Mouse (Mus musculus) CH12.LX (cell line): Measurements from ENCODE around the gene Ndufb4. TPM values are rescaled to one million over a fixed set of nuclear protein-coding genes. Genes with fewer than 3 reads are reported as not detected.

Experiments used
- DNase-seq: peaks from one replicate; pipeline ENCODE4 v3.0.0-alpha.2; 2013; ENCODE audit errors: extremely low read depth
- H3K27ac ChIP-seq: 2 replicates; pipeline ENCODE4 v1.5.1; 2012; ENCODE audit warnings: low read depth, mild to moderate bottlenecking, control low read depth, moderate library complexity; ENCODE audit not compliant: insufficient read depth
- H3K27me3 ChIP-seq: replicated peaks from 2 replicates; pipeline ENCODE3; 2012; ENCODE audit warnings: inconsistent platforms
- H3K36me3 ChIP-seq, 2 experiments: replicated peaks in 1 of 2; 2 replicates each; pipeline versions ENCODE3 to v1.6.1; 2012; ENCODE audit warnings: inconsistent platforms in 1 of 2, low read length in 1 of 2, mild to moderate bottlenecking in 1 of 2, mixed read lengths in 1 of 2, moderate library complexity in 1 of 2; ENCODE audit not compliant: control insufficient read depth in 1 of 2, insufficient read depth in 1 of 2
- H3K4me1 ChIP-seq, 2 experiments: 2 replicates each; pipeline ENCODE4 v1.6.1; 2012; ENCODE audit warnings: inconsistent platforms in 1 of 2, moderate library complexity in 1 of 2; ENCODE audit not compliant: insufficient read depth in 2 of 2, control insufficient read depth in 1 of 2
- H3K4me2 ChIP-seq: 2 replicates; pipeline ENCODE4 v1.6.1; 2012; ENCODE audit warnings: low read depth, mild to moderate bottlenecking, control low read depth; ENCODE audit not compliant: poor library complexity, insufficient read depth, severe bottlenecking
- H3K4me3 ChIP-seq, 3 experiments: fragments of 150-350 bp in 1 of 3; sonication (generic) in 1 of 3; replicated peaks in 1 of 3; 2 replicates each; pipeline versions ENCODE3 to v1.5.1; 2011 to 2012; ENCODE audit warnings: low read depth in 2 of 3, low read length in 2 of 3, mild to moderate bottlenecking in 2 of 3, moderate library complexity in 2 of 3, control low read depth in 1 of 3, improper control_type of control experiment in 1 of 3, inconsistent platforms in 1 of 3, mixed read lengths in 1 of 3; ENCODE audit not compliant: poor library complexity in 1 of 3
- H3K79me2 ChIP-seq: replicated peaks from 2 replicates; pipeline ENCODE4 v1.6.1; 2012; ENCODE audit warnings: mild to moderate bottlenecking, moderate library complexity; ENCODE audit not compliant: control insufficient read depth, poor library complexity, insufficient read depth, severe bottlenecking; ENCODE audit errors: extremely low read depth
- H3K9ac ChIP-seq: 2 replicates; pipeline ENCODE4 v1.6.1; 2012; ENCODE audit warnings: low read depth, mild to moderate bottlenecking, control low read depth, moderate library complexity; ENCODE audit not compliant: insufficient read depth
- H3K9me3 ChIP-seq: replicated peaks from 2 replicates; pipeline ENCODE3; 2012; ENCODE audit warnings: low read length, inconsistent platforms, mixed read lengths
- E2F4 ChIP-seq: IDR thresholded peaks from 2 replicates; pipeline ENCODE4 v1.6.1; 2011; ENCODE audit warnings: low read depth, low read length, improper control_type of control experiment; ENCODE audit not compliant: insufficient replicate concordance
- EP300 ChIP-seq: IDR thresholded peaks from 2 replicates; pipeline ENCODE4 v1.6.1; 2011; ENCODE audit warnings: low read length, improper control_type of control experiment
- GABPA ChIP-seq: IDR thresholded peaks from 2 replicates; pipeline ENCODE4 v1.6.1; 2012; ENCODE audit warnings: low read depth, low read length, improper control_type of control experiment, inconsistent platforms; ENCODE audit not compliant: insufficient replicate concordance
- JUND ChIP-seq: conservative IDR thresholded peaks from 2 replicates; pipeline ENCODE4 v1.6.1; 2011; ENCODE audit warnings: low read depth, low read length, improper control_type of control experiment
- MAFK ChIP-seq: IDR thresholded peaks from 2 replicates; pipeline ENCODE4 v1.6.1; 2011; ENCODE audit warnings: low read length, improper control_type of control experiment; ENCODE audit not compliant: insufficient replicate concordance
- MEF2A ChIP-seq: IDR thresholded peaks from 2 replicates; pipeline ENCODE4 v1.6.1; 2014; ENCODE audit warnings: low read depth, mild to moderate bottlenecking, inconsistent platforms, low read length, improper control_type of control experiment, borderline replicate concordance
- MYC ChIP-seq: IDR thresholded peaks from 2 replicates; pipeline ENCODE4 v1.6.1; 2011; ENCODE audit warnings: low read depth, mild to moderate bottlenecking, improper control_type of control experiment, low read length
- PAX5 ChIP-seq: IDR thresholded peaks from 2 replicates; pipeline ENCODE4 v1.6.1; 2012; ENCODE audit warnings: low read length, inconsistent platforms, mixed read lengths
- POLR2AphosphoS2 ChIP-seq: IDR thresholded peaks from 2 replicates; pipeline ENCODE4 v1.6.1; 2011; ENCODE audit warnings: low read depth, low read length, improper control_type of control experiment
- RAD21 ChIP-seq: IDR thresholded peaks from 2 replicates; pipeline ENCODE4 v1.6.1; 2011; ENCODE audit warnings: low read depth, mild to moderate bottlenecking, low read length, improper control_type of control experiment, moderate library complexity
- TCF12 ChIP-seq: IDR thresholded peaks from 2 replicates; pipeline ENCODE4 v1.6.1; 2014; ENCODE audit warnings: low read depth, mild to moderate bottlenecking, inconsistent platforms, low read length, improper control_type of control experiment
- ZKSCAN1 ChIP-seq: IDR thresholded peaks from 2 replicates; pipeline ENCODE4 v1.6.1; 2012; ENCODE audit warnings: low read depth, inconsistent platforms, low read length, improper control_type of control experiment, borderline replicate concordance
- ZMIZ1 ChIP-seq: IDR thresholded peaks from 2 replicates; pipeline ENCODE4 v1.6.1; 2012; ENCODE audit warnings: low read depth, mild to moderate bottlenecking, inconsistent platforms, low read length, improper control_type of control experiment
- ZNF384 ChIP-seq: IDR thresholded peaks from 2 replicates; pipeline ENCODE4 v1.6.1; 2012; ENCODE audit warnings: low read depth, low read length, improper control_type of control experiment, inconsistent platforms
- dilution Hi-C: fragments of 300-500 bp; cut with MboI; formaldehyde crosslinking; loops from 2 replicates; pipeline ENCODE4 v1.14.3; 2020; ENCODE audit warnings: low sequenced_read_pairs; ENCODE audit not compliant: extremely low pct_unique_long_range_greater_than_20kb, extremely low pct_ligation_motif_present
- in situ Hi-C: fragments of 300-500 bp; cut with MboI; formaldehyde crosslinking; loops from 3 replicates; pipeline ENCODE4 v1.14.3; 2019; ENCODE audit warnings: low sequenced_read_pairs, low pct_ligation_motif_present, low pct_unique_long_range_greater_than_20kb, mixed read lengths
- polyA plus RNA-seq: library from polyadenylated mRNA; unstranded; fragments of >175 nt; gene quantifications from 2 replicates; pipeline ENCODE4 v1.2.1, GENCODE M21; 2012; ENCODE audit warnings: low read depth; ENCODE audit not compliant: insufficient read length
- total RNA-seq, 2 experiments: library from RNA; depleted of rRNA; stranded (reverse); fragments of 300-350 nt in 1 of 2; fragments of >200 nt in 1 of 2; gene quantifications; 2 replicates each; pipeline ENCODE4 v1.2.3; 2012 to 2014

Gene Ndufb4
- total and polyA plus RNA-seq, 3 experiments, result 51.8 to 97.4 (median 70.7) TPM

DNA sequence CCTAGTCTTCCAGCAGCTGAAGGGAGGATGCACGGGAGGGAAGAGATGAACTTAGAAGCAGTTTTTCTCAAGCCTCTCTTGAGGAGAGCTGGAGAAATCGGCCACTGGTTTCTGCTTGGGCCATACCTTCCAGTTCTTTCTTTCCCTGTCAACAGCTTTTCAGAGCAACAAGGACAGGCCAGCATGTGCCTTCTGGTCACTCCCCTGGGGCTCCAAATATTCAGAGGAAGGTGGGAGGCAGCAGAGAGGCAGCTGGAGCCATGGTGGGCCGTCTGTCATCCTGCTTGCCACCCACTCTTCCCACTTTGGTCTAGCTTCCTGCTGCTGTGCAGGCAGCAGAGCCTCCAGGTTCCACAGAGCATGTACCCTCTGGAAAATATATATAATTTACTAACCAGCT, 36.6 kb downstream of the Ndufb4 start:
- TF ChIP-seq RAD21 (no peak), ZNF384 (no peak), MYC (no peak), ZKSCAN1 (no peak)
- H3K4me1 ChIP-seq, result peaks cover 6 to 24% of the 10 kb centered on the region in 2 experiments
- H3K27me3 ChIP-seq, result no peaks in the 10 kb centered on the region
- dilution Hi-C loops (no loop called here), in situ Hi-C loops (no loop called here)
- H3K79me2 ChIP-seq, result no peaks in the 10 kb centered on the region
- no peak for DNase-seq
- no peak overlapping the region for H3K4me3 ChIP-seq
- no peaks in the 10 kb centered on the region for H3K36me3 ChIP-seq
- no peak overlapping the region for H3K4me2 ChIP-seq
- H3K9me3 ChIP-seq, result no peaks in the 10 kb centered on the region
- H3K27ac ChIP-seq, result no peak overlapping the region
- no peak overlapping the region for H3K9ac ChIP-seq

DNA sequence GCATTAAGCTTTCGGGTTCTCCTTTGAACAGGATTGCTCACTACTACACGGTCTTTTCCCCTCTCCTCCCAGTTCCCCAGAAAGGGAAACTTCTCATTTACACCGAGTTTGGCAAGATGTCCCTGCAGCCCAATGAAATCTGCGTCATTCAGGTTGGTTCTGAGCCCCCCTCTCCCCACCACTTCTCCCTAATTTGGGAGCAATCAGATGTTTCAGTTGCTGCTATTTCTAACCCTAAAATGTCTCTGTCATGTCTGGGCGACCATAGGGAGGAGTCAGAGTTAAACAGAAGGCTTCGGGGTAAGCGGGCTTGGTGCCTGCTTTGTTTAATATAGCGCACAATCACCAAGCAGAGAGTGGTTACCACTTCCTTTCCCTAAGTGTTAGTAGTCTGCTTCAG, 38.1 kb downstream of the Ndufb4 start:
- peak overlapping the region; percentile 29; the same call in 1 of the 2 replicates for H3K4me2 ChIP-seq
- H3K36me3 ChIP-seq, result no peaks in the 10 kb centered on the region
- dilution Hi-C loops, result no loop called here
- 0 out of 2 replicates have a peak overlapping the region, but pooled peaks have one; percentile 25 for H3K9ac ChIP-seq
- H3K9me3 ChIP-seq, result no peaks in the 10 kb centered on the region
- DNase-seq, result no peak
- no peak overlapping the region for H3K27ac ChIP-seq
- H3K79me2 ChIP-seq, result no peaks in the 10 kb centered on the region
- H3K27me3 ChIP-seq, result no peaks in the 10 kb centered on the region
- TF ChIP-seq EP300, result no peak
- no peak for TF ChIP-seq PAX5
- TF ChIP-seq JUND, result no peak
- no peak for TF ChIP-seq TCF12
- TF ChIP-seq GABPA, result no peak
- no peak for TF ChIP-seq E2F4
- TF ChIP-seq POLR2AphosphoS2, result no peak
- TF ChIP-seq, all 38 proteins: peak for 0
- H3K4me3 ChIP-seq, result no peak overlapping the region
- H3K4me1 ChIP-seq, result peaks cover 6 to 24% of the 10 kb centered on the region in 2 experiments
- in situ Hi-C loops, result no loop called here

DNA sequence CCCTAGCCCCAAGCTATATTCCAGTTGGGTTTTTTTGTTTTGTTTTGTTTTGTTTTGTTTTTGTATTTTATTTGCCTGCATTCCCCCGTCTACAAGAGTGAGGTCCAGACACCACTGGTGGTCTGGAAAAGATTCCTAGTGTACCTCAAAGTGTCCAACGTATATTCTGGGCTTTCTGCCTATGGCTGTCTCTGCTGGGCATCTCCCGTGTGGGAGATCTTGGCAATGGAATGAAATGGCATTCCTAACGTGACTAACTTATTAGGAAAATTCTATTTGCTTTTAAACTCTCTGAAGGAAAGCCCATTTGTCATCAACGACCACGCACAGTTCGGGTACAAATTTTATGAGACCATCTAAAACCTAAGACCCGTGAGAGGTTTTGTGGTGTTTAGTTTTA, 38.8 kb downstream of the Ndufb4 start:
- dilution Hi-C loops (no loop called here), in situ Hi-C loops (no loop called here)
- no peak for TF ChIP-seq MAFK
- no peak for TF ChIP-seq ZMIZ1
- TF ChIP-seq MEF2A, result no peak
- TF ChIP-seq EP300, result no peak
- TF ChIP-seq PAX5, result no peak
- Histone ChIP-seq H3K9ac (no peak overlapping the region), H3K4me1 (peaks cover 6 to 24% of the 10 kb centered on the region in 2 experiments), H3K9me3 (no peaks in the 10 kb centered on the region), H3K27ac (no peak overlapping the region), H3K4me3 (no peak overlapping the region), H3K27me3 (no peaks in the 10 kb centered on the region), H3K79me2 (no peaks in the 10 kb centered on the region), H3K4me2 (peak overlapping the region; percentile 29; the same call in 1 of the 2 replicates), H3K36me3 (no peaks in the 10 kb centered on the region)
- no peak for DNase-seq
